Mouse (Mus musculus) heart, adult 11 months (tissue): Measurements from ENCODE around the gene Krtap9-3.

Experiments
- DNase-seq: peaks from one replicate; pipeline ENCODE4 v3.0.0; 2022

Gene Krtap9-3

DNA sequence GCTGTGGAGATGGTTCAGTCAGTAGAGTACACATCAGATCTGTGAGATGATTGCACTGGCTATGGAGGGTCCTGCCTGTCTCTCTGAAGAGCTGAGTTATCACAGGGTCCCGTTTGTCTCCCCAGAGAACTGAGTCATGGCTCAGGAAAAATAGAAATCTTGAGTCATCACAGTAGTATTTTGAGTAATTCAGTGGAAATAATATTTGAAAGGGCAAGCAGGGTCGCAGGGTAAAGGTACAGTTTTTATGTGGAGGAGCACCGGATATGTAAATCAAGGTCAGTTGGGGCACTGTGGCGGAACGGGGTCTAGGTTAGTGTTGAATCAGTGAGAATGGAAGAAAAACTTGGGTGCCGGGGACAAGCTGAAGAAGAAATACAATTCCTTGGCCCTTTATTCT, 35.3 kb downstream of the Krtap9-3 start:
- no peak for DNase-seq

- no peak for DNase-seq
Measured at GRCm38 (mm10) chr11:99559366-99559765, 38.5 kb downstream of the Krtap9-3 start, which contains the start of gene Gm11939. Gm11939 (minus strand) TSS chr11:99559466.

DNA sequence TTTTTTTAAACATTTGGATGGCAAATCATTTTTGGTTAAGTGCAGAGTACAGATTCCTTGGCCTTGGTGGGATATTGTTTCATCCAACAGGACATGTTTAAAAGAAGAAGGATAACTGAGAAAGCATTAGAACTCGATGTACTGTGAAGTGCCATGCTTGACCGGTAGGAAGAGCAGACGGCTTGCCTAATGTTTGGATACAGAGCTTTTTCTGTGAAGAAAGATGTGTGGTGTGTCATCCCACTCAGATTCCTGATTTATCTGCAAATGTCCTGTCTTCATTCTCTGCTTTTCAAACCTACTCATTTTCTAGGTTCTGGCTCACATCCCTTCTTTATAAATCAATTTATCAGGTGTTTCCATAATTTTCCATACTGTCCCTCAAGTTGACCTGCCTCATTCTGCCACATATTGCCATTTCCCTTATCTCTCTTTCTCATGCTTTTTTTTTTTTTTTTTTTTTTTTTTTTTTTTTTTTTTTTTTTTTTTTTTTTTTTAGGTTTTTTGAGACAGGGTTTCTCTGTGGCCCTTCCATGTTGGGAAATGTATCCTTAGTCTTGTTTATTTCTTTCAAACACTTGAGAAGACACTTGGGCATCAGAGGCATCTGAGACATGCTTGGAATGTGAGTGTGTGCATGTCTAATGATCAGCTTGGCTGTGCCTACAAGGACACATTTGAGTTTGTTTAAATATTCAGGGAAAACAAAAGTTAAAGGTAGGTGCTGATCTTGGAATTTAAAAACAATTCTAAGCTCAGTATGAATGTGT, 39.7 kb downstream of the Krtap9-3 start:
- DNase-seq: no peak

DNA sequence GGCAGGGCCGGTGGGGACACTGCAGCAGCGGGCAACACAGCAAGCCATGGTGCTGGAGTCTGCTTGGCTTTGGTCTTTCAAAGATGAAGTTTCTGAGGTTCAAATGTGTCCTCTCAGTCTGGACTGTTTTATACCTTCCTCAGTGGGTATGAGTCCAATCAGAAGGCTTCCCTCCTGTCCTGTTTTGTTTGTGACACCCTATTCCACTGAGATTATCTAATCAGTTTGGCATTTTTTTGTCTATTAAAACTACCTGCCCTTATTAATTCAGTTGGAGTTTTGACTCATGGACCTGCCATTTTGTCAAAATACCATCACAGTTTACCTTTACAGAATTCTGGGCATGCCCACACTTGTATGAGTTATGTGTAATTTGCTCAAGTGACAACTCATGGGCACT, 41.2 kb downstream of the Krtap9-3 start, which contains the start of gene Krtap3-2:
Krtap3-2 (minus strand) TSS at position 101 of the 400 bp plus-strand sequence.
- no peak for DNase-seq

DNA sequence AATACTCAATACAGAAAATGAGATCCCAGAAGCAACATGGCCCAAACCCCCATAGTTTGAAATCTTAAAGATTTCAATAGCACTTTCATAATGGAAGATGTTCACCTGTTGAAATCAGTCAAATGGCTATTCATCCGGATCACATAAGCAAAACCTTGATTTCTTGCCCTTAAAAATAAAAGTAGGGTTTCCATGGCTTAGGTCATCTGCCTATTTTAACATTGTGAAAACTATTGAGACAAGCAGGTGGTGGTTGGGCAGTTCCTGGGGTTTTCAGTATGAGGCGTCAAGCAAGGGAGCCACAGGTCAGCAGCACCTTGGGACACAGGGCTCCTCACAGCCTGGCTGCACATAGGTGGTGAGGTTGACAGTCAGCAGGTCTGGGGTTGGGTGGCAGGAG, 41.7 kb downstream of the Krtap9-3 start:
- DNase-seq: no peak

DNA sequence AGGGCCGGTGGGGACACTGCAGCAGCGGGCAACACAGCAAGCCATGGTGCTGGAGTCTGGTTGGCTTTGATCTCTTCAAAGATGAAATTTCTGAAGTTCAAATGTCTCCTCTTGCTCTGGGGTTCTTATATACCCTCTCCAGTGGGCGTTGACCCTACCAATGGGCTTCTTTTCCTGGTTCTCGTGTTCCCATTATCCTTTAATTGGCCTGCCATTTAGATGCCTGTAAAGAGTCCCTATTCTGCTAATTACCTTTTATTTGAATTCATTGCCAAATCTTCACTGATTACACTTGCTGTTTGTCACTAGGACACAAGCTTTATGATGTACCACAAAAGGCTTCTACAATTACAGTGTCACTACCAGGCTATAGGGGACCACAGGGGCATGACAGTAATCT, 47.1 kb downstream of the Krtap9-3 start, which contains the start of gene Krtap3-3:
Krtap3-3 (minus strand) TSS at position 101 of the 400 bp plus-strand sequence.
- no peak for DNase-seq

DNA sequence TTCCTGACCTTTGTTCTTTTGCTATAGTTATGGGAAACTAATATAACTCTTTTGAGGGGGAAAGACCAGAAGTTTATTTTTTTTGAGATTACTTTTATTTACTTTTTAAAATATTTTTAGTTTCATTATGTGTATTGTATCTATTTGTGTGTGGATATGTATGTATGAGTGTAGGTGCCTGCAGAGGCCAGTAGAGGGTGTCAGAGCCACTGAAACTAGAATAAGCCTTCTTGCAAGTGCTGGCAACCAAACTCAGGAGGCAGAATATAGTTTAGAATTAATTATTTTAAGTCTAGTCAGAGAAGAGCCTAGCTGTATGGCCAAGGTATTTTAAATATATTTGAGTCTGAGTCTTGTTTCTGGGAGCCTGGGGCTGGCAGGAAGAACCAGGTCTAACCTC, 50.0 kb downstream of the Krtap9-3 start:
- no peak for DNase-seq
